Mouse (Mus musculus) myocyte (in vitro differentiated cells): ENCODE data around the gene Tectb. TPM values are rescaled to one million over a fixed set of nuclear protein-coding genes. Genes with fewer than 3 reads are reported as not detected.

Experiments used
- H3K27me3 ChIP-seq: one replicate; pipeline ENCODE4 v1.6.1; 2011; ENCODE audit not compliant: control insufficient read depth, insufficient read depth, insufficient read length
- H3K36me3 ChIP-seq: one replicate; pipeline ENCODE4 v1.6.1; 2011; ENCODE audit not compliant: control insufficient read depth, insufficient read depth
- H3K4me2 ChIP-seq: one replicate; pipeline ENCODE4 v1.6.1; 2011; ENCODE audit warnings: low read depth, control low read depth
- H3K4me3 ChIP-seq: one replicate; pipeline ENCODE4 v1.5.1; 2011; ENCODE audit warnings: mild to moderate bottlenecking, control low read depth, moderate library complexity
- H3K79me2 ChIP-seq: one replicate; pipeline ENCODE4 v1.6.1; 2011; ENCODE audit not compliant: control insufficient read depth, insufficient read depth
- H3ac ChIP-seq: one replicate; pipeline ENCODE4 v1.6.1; 2011; ENCODE audit not compliant: control insufficient read depth, insufficient read length
- CEBPB ChIP-seq: IDR thresholded peaks from 2 replicates; pipeline ENCODE4 v1.6.1; 2011; ENCODE audit warnings: mild to moderate bottlenecking, moderate library complexity; ENCODE audit not compliant: poor library complexity, insufficient read depth, severe bottlenecking
- MAX ChIP-seq: IDR thresholded peaks from one replicate; pipeline ENCODE4 v1.6.1; 2011; ENCODE audit warnings: low read depth, mild to moderate bottlenecking, control low read depth
- MYOD1 ChIP-seq, 3 experiments: IDR thresholded peaks; one replicate each; pipeline ENCODE4 v1.6.1; 2011; ENCODE audit warnings: control low read depth in 2 of 3, low read depth in 2 of 3, mild to moderate bottlenecking in 2 of 3, moderate library complexity in 1 of 3; ENCODE audit not compliant: insufficient read length in 2 of 3, control insufficient read depth in 1 of 3
- MYOG ChIP-seq, 3 experiments: IDR thresholded peaks; one replicate each; pipeline ENCODE4 v1.6.1; 2011; ENCODE audit warnings: control low read depth in 2 of 3, low read depth in 2 of 3, mild to moderate bottlenecking in 2 of 3; ENCODE audit not compliant: insufficient read length in 2 of 3, control insufficient read depth in 1 of 3, insufficient read depth in 1 of 3
- POLR2A ChIP-seq: IDR thresholded peaks from one replicate; pipeline ENCODE4 v1.6.1; 2011; ENCODE audit warnings: low read depth, mild to moderate bottlenecking, control low read depth, moderate library complexity; ENCODE audit not compliant: insufficient read length
- POLR2AphosphoS2 ChIP-seq: IDR thresholded peaks from one replicate; pipeline ENCODE4 v1.6.1; 2011; ENCODE audit warnings: low read depth, control low read depth; ENCODE audit not compliant: insufficient read length
- REST ChIP-seq: IDR thresholded peaks from one replicate; pipeline ENCODE4 v1.6.1; 2011; ENCODE audit warnings: mild to moderate bottlenecking, control low read depth, moderate library complexity; ENCODE audit not compliant: insufficient read depth, insufficient read length
- SRF ChIP-seq: IDR thresholded peaks from one replicate; pipeline ENCODE4 v1.6.1; 2011; ENCODE audit warnings: low read depth; ENCODE audit not compliant: control insufficient read depth, insufficient read length
- TCF12 ChIP-seq: IDR thresholded peaks from one replicate; pipeline ENCODE4 v1.6.1; 2011; ENCODE audit warnings: mild to moderate bottlenecking, control low read depth; ENCODE audit not compliant: poor library complexity, insufficient read depth, severe bottlenecking
- TCF3 ChIP-seq: IDR thresholded peaks from one replicate; pipeline ENCODE4 v1.6.1; 2011; ENCODE audit warnings: low read depth, control low read depth; ENCODE audit not compliant: insufficient read length
- USF1 ChIP-seq: IDR thresholded peaks from one replicate; pipeline ENCODE4 v1.6.1; 2011; ENCODE audit warnings: low read depth, mild to moderate bottlenecking, control low read depth, moderate library complexity
- polyA plus RNA-seq: library from polyadenylated mRNA; unstranded; fragments of >200 nt; fragmentation: generic; extraction: Trizol; gene quantifications from one replicate; pipeline ENCODE4 v1.2.1, GENCODE M21; 2012; ENCODE audit warnings: missing spikeins

Tectb gene
- polyA plus RNA-seq, 1 experiment, result not detected

- no peaks in the 10 kb centered on the region for H3K36me3 ChIP-seq
- H3K27me3 ChIP-seq, result peaks cover 19% of the 10 kb centered on the region
- no peak overlapping the region for H3K4me3 ChIP-seq
- TF ChIP-seq MYOD1 (IDR thresholded peaks at IDR 0.05; ENCODE audit: control insufficient read depth in 1 of 3, insufficient read length in 2 of 3, low read depth in 2 of 3) (no peak), SRF (no peak), USF1 (no peak)
- no peaks in the 10 kb centered on the region for H3K79me2 ChIP-seq
- H3ac ChIP-seq, result no peak overlapping the region
- H3K4me2 ChIP-seq, result no peak overlapping the region
These were observed 13.3 kb downstream of the Tectb start for GRCm38 (mm10) chr19:55193717-55194394.

DNA sequence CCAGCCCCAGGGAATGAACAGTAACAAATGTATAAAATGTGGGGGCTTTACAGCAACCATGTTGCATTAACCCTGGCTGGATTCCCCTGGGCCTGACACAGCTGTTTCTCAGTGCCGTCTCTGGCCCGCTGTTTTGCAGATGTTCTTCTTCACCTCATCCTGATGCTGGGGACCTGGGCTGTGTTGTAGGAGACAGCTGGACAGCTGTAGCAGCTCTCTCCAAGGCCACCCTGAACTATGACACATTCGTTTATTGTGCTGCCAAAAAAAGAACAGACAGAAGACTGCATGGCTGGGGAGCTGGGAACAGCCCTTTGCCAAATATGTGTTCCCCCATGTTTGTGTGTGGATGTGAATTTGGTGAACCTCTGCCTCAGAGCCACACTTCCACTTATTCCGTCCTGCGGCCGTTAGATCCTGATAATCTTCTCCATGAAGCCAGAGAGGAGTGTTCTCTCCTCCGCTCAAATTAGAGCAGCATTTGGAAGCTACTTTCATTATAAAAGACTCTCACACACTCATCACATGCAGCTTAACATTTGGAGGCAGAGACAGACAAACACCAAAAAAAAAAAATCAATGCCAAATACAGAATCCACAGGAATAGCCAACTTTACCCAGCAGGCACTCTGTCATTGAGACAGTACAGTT, 14.1 kb downstream of the Tectb start:
- peaks cover 23% of the 10 kb centered on the region for H3K27me3 ChIP-seq
- no peaks in the 10 kb centered on the region for H3K36me3 ChIP-seq
- no peak overlapping the region for H3K4me3 ChIP-seq
- H3K79me2 ChIP-seq, result no peaks in the 10 kb centered on the region
- TF ChIP-seq MAX, result no peak
- no peak for TF ChIP-seq MYOG (IDR thresholded peaks at IDR 0.05; ENCODE audit: control insufficient read depth in 1 of 3, insufficient read depth in 1 of 3, insufficient read length in 2 of 3, low read depth in 2 of 3)
- no peak for TF ChIP-seq TCF3
- no peak for TF ChIP-seq SRF
- TF ChIP-seq TCF12, result no peak
- TF ChIP-seq POLR2A, result no peak
- no peak for TF ChIP-seq CEBPB
- TF ChIP-seq MYOD1 (IDR thresholded peaks at IDR 0.05; ENCODE audit: control insufficient read depth in 1 of 3, insufficient read length in 2 of 3, low read depth in 2 of 3), result no peak
- TF ChIP-seq USF1, result no peak
- TF ChIP-seq POLR2AphosphoS2, result no peak
- no peak overlapping the region for H3ac ChIP-seq
- peak overlapping the region; percentile 3 for H3K4me2 ChIP-seq

- peaks cover 22% of the 10 kb centered on the region for H3K27me3 ChIP-seq
- no peaks in the 10 kb centered on the region for H3K36me3 ChIP-seq
- H3ac ChIP-seq, result no peak overlapping the region
- TF ChIP-seq POLR2A (no peak), MAX (no peak), TCF12 (no peak), POLR2AphosphoS2 (no peak), CEBPB (no peak), SRF (no peak), TCF3 (no peak), USF1 (no peak), MYOG (IDR thresholded peaks at IDR 0.05; ENCODE audit: control insufficient read depth in 1 of 3, insufficient read depth in 1 of 3, insufficient read length in 2 of 3, low read depth in 2 of 3) (no peak), REST (no peak)
- no peaks in the 10 kb centered on the region for H3K79me2 ChIP-seq
- no peak overlapping the region for H3K4me3 ChIP-seq
- no peak overlapping the region for H3K4me2 ChIP-seq
These were observed 15.0 kb downstream of the Tectb start for GRCm38 (mm10) chr19:55195574-55195973.

DNA sequence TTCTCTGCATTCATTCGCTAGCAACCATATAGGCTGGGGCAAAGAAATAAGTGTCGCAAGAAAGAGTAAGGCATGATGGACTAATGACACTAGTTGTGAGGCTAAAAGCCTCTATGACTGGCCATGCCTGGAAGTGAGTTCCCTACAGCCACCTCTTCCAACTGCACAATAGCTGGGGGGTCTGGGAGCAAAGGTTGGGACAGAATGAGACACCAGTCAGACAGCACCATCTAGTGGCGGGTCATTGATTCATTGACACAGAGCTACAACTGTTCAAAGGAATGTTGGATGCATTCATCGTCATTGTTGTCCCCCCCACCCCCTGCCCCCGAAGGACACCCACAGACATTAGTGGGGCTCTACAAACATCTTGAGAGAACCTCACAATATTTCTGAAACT, 17.8 kb downstream of the Tectb start:
- peaks cover 18% of the 10 kb centered on the region for H3K27me3 ChIP-seq
- H3K79me2 ChIP-seq, result no peaks in the 10 kb centered on the region
- no peak overlapping the region for H3K4me3 ChIP-seq
- TF ChIP-seq TCF12, result no peak
- no peak overlapping the region for H3K4me2 ChIP-seq
- H3ac ChIP-seq, result no peak overlapping the region
- H3K36me3 ChIP-seq, result no peaks in the 10 kb centered on the region

DNA sequence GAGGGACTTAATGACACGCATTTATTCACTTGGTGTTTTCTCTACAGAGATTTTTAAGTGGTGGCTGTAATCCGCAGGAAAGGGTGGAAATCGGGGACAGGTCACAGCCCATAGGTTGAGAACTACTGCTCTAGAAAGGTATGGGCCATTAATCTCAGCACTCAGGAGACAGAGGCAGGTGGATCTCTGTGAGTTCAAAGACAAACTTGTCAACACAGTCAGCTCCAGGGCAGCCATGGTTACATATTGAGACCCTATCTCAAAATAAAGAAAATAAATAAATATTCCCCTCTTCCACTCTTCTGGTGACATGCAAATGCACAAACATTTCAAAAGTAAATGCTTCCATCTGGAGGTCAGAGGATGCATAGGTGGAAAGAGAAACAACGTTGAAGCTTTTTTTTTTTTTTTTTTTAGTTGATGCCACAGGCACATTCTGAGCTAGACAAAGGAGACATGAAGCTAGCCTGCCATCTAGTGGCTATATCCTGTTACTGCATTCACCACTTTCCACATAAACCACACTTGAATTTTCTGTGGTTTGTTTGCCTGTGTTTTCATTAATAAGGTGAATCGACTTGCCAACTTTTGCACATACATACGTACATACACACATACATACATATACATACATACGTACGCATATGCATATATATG, 26.1 kb downstream of the Tectb start:
- Histone ChIP-seq H3K27me3 (peaks cover 38% of the 10 kb centered on the region), H3K4me2 (peak overlapping the region; percentile 42), H3ac (no peak overlapping the region), H3K79me2 (no peaks in the 10 kb centered on the region), H3K36me3 (no peaks in the 10 kb centered on the region), H3K4me3 (no peak overlapping the region)
- TF ChIP-seq USF1, result no peak
- TF ChIP-seq REST, result no peak
- TF ChIP-seq MYOG (IDR thresholded peaks at IDR 0.05; ENCODE audit: control insufficient read depth in 1 of 3, insufficient read depth in 1 of 3, insufficient read length in 2 of 3, low read depth in 2 of 3), result no peak
- TF ChIP-seq SRF, result no peak
- no peak for TF ChIP-seq POLR2AphosphoS2
- TF ChIP-seq MAX, result no peak
- TF ChIP-seq POLR2A, result no peak
- TF ChIP-seq CEBPB, result no peak
